Mouse (Mus musculus) ovary, postnatal 36 days (tissue): ENCODE measurements around the gene Haghl.
A peak's percentile ranks its signal among the peaks of the same experiment; 100 is the strongest.
"Not testable (repeated sequence)": the region's sequence is repeated elsewhere in the genome, so short reads cannot be mapped to it uniquely, and the experiment has no call there.

Source experiments
- DNase-seq: peaks from one replicate; pipeline ENCODE4 v3.0.0; 2022; ENCODE audit warnings: low spot score, mixed read lengths

The Haghl gene

GRCm38 (mm10) chr17:25748238-25748637, 37.2 kb downstream of the Haghl start:
- no peak for DNase-seq

GRCm38 (mm10) chr17:25744311-25744710, 41.2 kb downstream of the Haghl start:
- DNase-seq = no peak

GRCm38 (mm10) chr17:25743831-25744230, 41.6 kb downstream of the Haghl start:
- DNase-seq = no peak

GRCm38 (mm10) chr17:25741471-25741870, 44.0 kb downstream of the Haghl start:
- DNase-seq = not testable (repeated sequence)

- no peak for DNase-seq
Observed at GRCm38 (mm10) chr17:25738861-25739260, 46.6 kb downstream of the Haghl start.

GRCm38 (mm10) chr17:25735745-25736144, 49.7 kb downstream of the Haghl start, which contains the start of gene Mslnl:
TSS of gene Mslnl (plus strand) at chr17:25736042.
- no peak for DNase-seq

GRCm38 (mm10) chr17:25735246-25735645, 50.2 kb downstream of the Haghl start:
- DNase-seq = no peak

- peak; percentile 79 for DNase-seq
Observed at GRCm38 (mm10) chr17:25732082-25732481, 53.4 kb downstream of the Haghl start.
